Mouse (Mus musculus) embryo, embryonic 10.5 days (tissue): ENCODE measurements around the gene Col8a1.
A peak's percentile ranks its signal among the peaks of the same experiment; 100 is the strongest.

Experiments
- DNase-seq: peaks from one replicate; pipeline ENCODE4 v3.0.0-alpha.2; 2015; ENCODE audit warnings: low spot score

Gene Col8a1

GRCm38 (mm10) chr16:57671637-57672036 is 82.9 kb downstream of the Col8a1 start:
- no peak for DNase-seq

GRCm38 (mm10) chr16:57669348-57669747 is 85.2 kb downstream of the Col8a1 start:
- peak; percentile 82 for DNase-seq

DNA sequence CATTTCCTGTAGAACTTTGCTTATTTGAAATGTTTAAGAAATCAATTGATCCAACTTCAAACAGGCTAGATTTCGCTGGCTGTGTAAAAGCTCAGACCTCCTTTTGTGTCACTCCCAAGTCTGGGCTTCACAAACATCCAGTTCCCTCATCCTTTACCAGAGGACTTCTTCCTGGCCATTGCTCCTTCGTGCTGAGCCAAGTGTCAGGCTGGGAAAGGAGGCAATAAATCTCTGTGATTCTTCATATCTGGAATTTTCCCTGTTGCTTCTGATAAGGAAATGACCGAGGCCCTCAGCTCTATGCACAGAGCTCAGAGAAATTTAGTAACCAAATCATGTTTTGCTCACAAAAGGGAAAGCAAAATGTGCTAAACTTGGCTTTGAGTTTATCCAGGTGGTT is 91.9 kb downstream of the Col8a1 start:
- DNase-seq, result no peak

DNA sequence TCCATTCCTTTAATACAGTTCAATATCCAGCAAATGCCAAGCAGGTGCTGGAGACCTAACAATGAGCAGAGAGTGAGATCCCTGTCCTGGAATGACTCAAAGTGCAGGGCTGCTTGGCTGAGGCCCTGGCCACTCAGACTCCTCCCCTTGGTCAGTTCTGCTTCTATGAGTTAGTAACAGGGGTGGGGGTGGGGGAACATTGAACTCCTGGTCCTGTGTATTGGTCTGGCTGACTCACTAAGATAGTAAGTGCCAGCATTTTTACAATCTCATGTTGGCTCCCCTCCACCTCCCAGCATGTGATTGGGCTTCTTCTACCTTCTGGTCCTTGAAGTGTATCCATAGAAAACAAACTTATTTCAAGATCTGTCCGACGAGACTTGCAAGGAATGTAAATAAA is 104.6 kb downstream of the Col8a1 start:
- no peak for DNase-seq

- DNase-seq, result peak; percentile 14
Measured at GRCm38 (mm10) chr16:57641346-57641885, 113.1 kb downstream of the Col8a1 start.

GRCm38 (mm10) chr16:57634766-57635165 is 119.8 kb downstream of the Col8a1 start:
- no peak for DNase-seq

DNA sequence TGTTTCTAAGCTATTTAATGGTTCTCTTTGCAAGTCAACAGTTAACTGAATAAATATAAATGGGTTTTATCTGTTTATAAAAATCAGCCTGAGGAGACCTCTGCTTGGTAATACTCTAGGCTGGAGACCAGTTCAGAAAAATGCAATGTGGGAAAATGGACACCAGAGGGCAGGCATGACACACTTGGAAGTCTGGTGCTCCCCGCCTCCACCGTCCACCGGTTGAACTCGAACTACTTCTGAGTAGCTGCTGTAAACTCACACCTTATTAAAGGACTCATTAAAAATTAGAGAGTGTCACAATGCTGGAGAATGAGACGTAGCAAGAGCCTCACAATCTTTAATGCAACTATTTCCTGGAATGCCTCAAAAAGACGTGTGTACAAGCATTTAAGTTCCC is 120.3 kb downstream of the Col8a1 start:
- peak; percentile 88 for DNase-seq

DNA sequence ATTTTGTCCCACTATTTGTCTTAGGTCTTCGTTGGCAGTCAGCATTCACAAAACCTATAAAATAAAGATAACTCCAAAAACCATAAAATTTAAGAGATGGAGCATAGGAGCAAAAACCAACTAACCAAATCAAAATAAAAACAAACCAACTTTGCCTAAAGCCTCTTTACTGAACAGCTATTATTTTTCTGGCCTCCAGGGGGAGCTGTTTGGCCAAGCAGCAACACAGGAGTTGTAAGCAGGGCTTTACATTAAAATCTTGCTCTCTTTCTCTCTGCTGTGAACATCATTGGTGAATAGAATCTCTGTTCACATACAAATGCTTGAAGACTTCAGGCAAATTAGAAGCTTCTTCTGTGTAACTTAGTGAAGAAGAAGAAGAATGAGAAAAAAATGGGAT is 142.8 kb downstream of the Col8a1 start:
- DNase-seq, result peak; percentile 68

DNA sequence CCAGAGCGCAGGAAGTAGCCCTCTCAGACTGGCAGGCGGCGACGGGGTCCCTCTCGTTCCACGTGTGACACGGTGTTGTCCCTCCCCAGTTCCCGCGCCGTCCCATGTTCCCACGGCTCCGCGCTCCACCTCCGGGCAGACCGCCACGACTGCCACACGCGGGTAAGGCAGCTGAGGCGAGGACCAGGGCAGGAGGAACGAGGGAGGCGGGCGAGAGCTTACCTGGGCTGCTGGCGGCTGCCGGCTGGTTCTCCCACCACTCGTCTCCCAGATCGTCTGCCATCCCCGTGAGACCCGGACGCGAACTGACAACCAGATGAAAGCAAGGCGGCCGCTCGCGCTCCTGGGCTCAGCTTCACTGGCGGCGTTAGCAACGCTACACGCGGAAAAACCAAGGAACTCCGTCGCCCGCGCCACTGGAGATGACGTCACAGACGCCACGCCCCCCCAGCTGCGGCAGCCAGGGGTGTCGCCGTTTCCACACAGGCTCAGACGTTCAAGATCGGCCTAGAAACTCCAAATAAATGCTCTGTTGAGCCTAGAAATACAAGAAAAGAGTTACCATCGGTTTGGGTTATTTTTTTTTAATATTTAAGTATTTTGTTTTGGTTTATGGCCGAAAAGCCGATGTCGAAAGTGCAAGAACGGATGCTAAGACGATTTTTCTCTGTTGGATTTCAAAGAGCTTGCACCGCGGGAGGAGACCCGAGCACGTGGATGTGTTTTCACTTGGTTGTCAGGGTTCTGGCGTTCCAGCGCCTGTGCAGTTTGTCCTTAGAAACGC is 147.9 kb downstream of the Col8a1 start, which contains the start of gene Cmss1:
Cmss1 (minus strand) TSS at position 421 of the 784 bp plus-strand sequence.
- peak; percentile 86 for DNase-seq

DNA sequence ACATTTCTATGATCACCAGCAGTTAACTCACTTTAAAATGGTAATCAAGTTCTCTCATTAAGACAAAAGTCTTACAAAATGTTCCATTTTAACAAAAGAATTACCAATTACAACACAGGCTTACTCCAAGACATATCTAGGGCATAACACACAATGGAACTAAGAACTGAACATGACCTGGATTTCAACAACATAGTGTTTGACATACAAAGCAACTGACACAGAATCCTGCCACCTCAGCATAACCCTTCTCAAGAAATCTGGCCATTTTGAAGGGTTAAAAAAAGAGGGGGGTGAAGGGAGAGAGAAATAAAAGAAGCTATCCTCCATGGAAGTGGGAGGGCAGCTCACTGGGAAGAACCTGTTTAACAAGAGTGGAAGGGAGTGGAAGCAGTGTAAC is 153.5 kb downstream of the Col8a1 start:
- DNase-seq, result no peak

DNA sequence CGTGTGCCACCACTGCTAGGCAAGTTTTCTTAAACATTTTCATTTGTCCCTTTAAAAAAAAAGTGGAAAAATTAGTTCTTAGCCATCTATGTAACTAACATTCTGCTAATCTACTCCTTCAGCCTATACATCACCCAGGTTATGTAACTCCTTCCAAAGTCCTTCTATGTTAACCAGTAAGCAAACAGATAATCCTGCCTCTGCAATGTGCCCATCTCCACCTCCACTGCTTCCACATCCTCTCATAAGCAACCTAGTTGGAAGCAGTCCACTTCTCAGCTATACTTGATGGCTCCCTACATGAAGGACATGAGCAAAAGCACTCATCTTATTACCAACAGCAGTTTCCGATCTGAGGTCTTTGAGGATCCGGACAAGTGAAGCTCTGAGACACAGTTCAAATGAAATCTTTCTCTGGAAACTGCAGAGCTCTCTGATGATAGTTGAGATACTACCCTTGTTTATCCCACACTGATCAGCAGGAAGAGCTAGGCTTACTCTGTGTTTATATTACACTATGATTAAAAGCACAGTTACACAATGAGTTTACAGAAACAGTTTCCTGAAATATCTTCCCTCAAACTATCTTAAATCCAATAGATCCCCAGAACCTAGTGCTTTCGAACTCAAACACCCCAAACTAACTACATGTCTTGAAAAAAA is 157.1 kb downstream of the Col8a1 start:
- no peak for DNase-seq

GRCm38 (mm10) chr16:57593422-57594157 is 160.9 kb downstream of the Col8a1 start:
- DNase-seq, result peak; percentile 82

DNA sequence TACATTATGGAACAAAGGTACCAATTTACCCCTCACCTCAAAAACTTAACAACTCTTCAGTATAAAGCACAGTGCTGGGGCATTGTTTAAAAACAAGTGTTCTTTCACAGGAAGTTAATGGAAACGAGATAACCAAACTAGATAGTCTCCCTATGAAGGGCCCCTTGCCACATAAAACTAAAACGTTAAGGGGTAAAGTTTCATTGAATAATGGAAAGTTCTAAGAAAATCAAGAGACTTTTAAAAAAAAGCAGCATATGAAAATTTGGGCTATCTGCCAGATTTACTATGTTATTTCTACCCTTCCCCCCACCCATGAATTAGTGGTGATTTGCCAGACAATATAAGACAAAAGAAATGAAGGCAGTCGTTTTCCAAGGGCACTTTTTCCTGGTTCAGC is 169.3 kb downstream of the Col8a1 start:
- no peak for DNase-seq

DNA sequence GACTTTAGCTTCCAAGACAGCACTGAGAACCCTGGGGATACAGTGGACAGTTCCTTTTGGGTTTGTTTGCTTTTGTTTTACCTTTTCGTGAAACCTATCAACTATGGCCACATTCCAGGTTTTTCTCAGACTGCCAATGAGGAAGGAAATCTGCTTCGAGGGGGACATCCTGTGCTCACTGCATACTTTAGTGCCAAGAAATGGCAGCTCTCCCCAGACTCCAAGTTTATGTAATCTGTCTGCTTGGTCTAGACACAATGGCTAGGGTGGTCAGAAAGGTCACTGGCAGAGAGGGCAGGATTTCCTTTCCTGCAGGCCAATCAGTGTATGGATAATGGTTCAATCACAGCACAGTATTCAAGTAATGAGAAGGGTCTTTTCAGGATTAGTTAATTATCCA is 172.5 kb downstream of the Col8a1 start:
- no peak for DNase-seq

GRCm38 (mm10) chr16:57580041-57580440 is 174.5 kb downstream of the Col8a1 start:
- no peak for DNase-seq

- no peak for DNase-seq
Measured at GRCm38 (mm10) chr16:57577519-57577918, 177.0 kb downstream of the Col8a1 start.

DNA sequence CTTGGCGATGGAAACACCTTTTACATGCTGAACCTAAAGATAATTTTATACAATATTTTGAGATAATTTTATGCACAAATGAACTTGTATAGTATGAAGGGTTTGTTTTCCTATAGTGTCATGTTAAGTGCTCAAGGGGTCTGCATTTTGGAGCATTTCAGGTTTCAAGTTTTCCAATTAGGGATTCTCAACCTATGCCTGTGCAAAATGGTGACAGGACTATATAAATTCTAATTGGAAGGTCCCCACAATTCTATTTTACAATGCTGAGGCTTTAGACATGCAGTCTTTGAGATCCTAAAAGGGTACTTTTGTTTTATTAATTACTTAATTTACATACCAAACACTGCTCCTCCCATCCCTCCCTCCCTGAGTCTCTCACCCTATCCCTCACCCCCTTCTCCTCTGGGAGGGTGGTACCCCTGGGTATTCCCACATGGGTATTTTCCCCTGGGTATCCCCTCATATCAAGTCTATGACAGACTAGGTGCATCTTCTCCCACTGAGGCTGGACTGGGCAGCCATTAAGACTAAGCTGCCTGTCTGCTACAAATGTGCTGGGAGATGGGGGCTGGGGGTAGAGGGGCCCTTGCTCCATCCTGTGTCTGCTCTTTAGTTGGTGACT is 178.7 kb downstream of the Col8a1 start:
- DNase-seq, result no peak
